Mouse (Mus musculus): Measurements from ENCODE around the gene Slc26a10. TPM values are rescaled to one million over a fixed set of nuclear protein-coding genes. Genes with fewer than 3 reads are reported as not detected.

The Slc26a10 gene
- total RNA-seq, 2 experiments from 2014 or later: 4.1 to 5.4 TPM

DNA sequence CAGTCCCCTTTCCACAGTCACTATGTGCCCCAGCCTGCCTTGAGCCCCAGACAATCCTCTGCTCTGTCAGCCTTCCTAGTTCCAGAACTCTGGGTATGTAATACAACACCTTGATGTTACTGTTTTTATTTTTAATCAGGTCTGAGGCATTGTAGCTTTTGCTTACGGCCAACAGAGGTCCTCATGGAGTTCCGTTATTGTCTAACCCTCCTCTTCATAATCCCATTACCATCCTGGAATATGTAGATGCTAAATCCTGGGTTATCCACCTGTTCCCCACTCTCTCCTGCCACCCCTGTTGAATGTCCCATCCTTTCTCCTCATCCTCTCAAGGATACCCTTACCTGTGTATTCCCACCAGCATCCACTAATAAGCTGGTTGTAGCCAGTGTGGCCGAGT, 4.2 kb downstream of the Slc26a10 start:
- Histone ChIP-seq H3K4me3 (no peak overlapping the region), H3K27ac (no peak overlapping the region)
- no peak for TF ChIP-seq CTCF (IDR thresholded peaks at IDR 0.05)
- intact Hi-C loops (cut with DNase I): loop anchor here (5.0 to 10.0 kb wide), 2 partner anchors 36 to 159 kb away; partner anchors contain the start of gene Pip4k2c
- DNase-seq: no peak

DNA sequence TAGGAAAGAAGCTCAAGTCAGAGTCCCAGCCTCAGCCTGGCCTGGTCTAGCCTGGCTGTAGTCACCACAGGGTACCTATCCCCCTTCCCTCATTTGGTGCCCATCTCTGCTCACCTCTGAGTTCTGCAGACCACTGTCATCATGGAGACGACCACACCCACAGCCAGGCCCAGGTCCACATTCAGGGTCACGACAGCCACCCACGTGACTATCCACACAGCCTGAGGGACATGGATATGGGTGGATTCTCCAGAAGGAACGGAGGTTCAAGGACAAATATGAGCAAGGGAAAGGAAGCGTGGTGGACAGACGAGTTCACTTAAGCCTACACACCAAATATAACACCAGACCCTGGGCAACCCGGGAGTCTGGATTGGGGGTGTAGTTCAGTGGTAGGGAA, 6.3 kb downstream of the Slc26a10 start:
- Histone ChIP-seq H3K4me3 (no peak overlapping the region), H3K27ac (no peak overlapping the region)
- intact Hi-C loops (cut with DNase I): loop anchor here (10.0 kb wide), 1 partner anchor 161 kb away; no protein-coding TSS in a partner anchor
- no peak for TF ChIP-seq CTCF (IDR thresholded peaks at IDR 0.05)
- no peak for DNase-seq

DNA sequence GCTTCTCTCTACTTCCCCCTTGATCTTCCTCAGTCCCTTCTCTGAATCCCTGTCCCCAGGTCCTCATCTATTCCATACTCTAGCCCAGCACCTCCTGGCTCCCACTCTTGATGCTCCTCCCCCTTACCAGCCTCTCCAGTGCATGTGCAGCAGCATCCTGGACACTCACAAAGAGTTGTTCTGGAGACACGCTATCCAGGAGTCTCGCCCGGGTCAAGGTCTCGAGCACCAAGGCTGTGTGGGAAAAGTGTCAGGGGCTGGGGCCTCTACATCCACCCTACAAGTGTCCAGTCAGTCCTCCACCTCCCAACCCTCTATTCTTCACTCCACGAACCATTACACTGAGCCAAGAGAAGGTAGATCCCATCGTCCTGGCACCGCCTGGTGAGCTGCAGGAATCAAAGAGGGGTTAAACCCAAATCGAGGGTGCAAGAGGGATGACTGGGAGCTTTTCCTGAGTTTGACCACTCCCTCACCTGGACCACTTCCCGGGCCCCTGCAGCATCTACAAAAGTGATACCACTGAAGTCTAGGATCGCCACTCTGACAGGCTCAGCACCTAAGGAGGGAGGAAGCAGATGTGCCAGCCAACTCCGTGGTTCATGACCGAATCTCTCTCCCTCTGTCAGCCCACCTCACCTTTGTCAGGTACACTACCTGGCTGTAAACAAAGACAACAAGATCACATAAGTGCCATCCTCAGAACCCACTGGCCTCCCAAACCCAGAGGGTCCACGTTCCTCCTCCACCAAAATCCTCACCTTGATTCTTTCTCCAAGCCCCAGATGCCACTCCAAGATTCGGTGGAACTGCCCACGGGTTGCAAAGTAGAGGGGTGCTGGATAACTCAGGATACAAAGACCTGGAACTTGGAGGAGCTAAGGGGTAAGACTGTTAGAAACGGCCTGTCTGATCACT, 7.0 kb downstream of the Slc26a10 start:
- TF ChIP-seq CTCF (IDR thresholded peaks at IDR 0.05): no peak
- intact Hi-C loops (cut with DNase I): loop anchor here (10.0 kb wide), 1 partner anchor 161 kb away; no protein-coding TSS in a partner anchor
- no peak for DNase-seq
- H3K27ac ChIP-seq: no peak overlapping the region
- no peak overlapping the region for H3K4me3 ChIP-seq

DNA sequence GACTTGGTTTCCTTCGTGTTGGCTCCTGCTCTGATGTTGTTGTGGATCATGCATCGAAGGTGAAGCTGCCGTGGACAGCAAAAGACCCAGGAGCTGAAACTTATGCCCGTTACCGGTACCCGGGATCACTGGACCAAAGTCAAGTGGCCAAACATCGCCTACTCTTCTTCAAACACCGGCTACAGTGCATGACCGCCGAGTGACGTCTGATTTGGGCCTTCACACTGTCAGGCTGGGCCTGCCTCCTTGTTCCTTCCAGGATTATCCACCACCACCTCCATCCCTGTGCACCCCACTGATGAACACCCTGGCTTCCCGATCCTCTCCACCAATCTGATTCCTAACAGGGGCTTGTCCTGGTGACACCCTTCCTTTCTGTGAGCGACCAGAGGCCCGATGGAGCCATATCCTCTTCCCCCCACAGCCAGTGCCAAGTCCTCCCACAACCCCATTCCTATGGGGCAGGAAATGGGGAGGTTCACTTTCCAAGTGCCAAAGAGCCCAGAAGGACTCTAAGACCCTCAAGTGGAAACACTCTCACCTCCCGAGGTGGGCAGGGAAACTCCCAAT, 8.7 kb downstream of the Slc26a10 start:
- TF ChIP-seq CTCF (IDR thresholded peaks at IDR 0.05): no peak
- intact Hi-C loops (cut with DNase I): loop anchor here (10.0 kb wide), 1 partner anchor 163 kb away; no protein-coding TSS in a partner anchor
- DNase-seq: no peak
- Histone ChIP-seq H3K27ac (no peak overlapping the region), H3K4me3 (no peak overlapping the region)

DNA sequence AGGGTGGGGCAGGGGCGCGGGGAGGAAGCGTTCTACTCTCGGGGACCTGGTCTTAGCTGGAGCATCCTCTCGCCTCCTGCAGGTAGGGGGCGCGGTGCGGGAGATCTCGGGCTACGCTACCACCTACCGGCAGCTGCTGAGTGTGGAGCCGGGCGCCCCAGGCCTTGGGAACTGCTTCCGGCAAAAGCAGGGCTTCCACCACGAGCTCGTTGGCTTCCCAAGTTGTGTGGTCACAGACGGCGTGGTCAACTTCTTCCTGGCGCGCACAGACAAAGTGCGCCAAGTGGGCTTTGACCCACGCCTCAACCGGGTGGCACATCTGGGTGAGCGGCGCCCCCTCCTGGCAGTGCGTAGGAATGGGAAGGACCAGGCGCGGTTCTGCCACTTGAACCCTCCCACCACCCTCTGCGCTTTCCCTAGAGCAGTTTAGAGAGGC, 9.6 kb downstream of the Slc26a10 start:
- DNase-seq: peak; percentile 75
- intact Hi-C loops (cut with DNase I): loop anchor here (10.0 kb wide), 1 partner anchor 164 kb away; no protein-coding TSS in a partner anchor
- H3K4me3 ChIP-seq: peak overlapping the region; percentile 70
- H3K27ac ChIP-seq: no peak overlapping the region
- peak; percentile 78 for TF ChIP-seq CTCF (IDR thresholded peaks at IDR 0.05)

DNA sequence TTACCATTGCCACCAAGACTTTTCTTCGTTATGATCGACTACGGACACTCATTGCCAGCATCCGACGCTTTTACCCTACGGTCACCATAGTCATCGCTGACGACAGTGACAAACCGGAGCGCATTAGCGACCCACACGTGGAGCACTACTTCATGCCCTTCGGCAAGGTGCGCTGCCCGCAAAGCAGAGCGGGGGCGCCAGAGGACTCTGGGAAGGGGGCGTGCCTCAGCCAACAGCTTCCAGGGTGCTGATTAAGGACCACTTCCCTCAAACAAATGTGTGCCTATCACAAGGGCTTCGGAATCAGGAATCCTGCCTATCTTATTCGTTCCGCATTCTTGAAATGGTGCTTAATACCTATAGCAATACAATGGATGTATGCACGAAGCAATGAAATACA, 10.4 kb downstream of the Slc26a10 start:
- DNase-seq: no peak
- no peak overlapping the region for H3K27ac ChIP-seq
- intact Hi-C loops (cut with DNase I): loop anchor here (10.0 kb wide), 1 partner anchor 165 kb away; no protein-coding TSS in a partner anchor
- H3K4me3 ChIP-seq: peak overlapping the region; percentile 70; the same call in 1 of the 2 replicates
- peak; percentile 27; the same call in 1 of the 2 replicates for TF ChIP-seq CTCF (IDR thresholded peaks at IDR 0.05)

DNA sequence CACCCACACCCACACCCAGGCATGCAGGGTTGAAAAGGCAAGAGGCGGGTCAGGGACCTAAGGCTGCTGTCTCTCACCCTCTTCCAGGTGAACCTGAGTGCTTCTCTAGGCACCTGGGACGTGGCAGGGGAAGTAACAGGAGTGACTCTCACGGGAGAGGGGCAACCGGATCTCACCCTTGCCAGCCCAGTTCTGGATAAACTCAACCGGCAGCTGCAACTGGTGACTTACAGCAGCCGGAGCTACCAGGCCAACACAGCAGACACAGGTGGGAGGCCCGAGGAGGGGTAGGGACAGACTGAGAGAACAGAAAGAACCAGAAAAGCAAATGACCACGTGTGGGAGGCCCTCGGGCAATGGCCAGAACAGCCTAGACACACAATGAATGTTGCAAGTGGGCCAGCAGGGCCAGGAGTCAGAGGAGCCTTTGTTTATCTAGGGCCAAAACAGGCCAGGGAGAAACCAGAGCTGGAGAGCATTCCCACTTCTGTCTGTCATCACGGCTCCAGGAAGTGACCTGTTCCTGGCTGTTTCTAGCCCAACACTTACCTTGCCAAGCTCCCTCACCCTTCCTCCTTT, 12.7 kb downstream of the Slc26a10 start:
- H3K4me3 ChIP-seq: no peak overlapping the region
- no peak for TF ChIP-seq CTCF (IDR thresholded peaks at IDR 0.05)
- no peak overlapping the region for H3K27ac ChIP-seq
- intact Hi-C loops (cut with DNase I): loop anchor here (5.0 kb wide), 1 partner anchor 45 kb away; the partner anchor contains the start of gene Os9
- DNase-seq: no peak

DNA sequence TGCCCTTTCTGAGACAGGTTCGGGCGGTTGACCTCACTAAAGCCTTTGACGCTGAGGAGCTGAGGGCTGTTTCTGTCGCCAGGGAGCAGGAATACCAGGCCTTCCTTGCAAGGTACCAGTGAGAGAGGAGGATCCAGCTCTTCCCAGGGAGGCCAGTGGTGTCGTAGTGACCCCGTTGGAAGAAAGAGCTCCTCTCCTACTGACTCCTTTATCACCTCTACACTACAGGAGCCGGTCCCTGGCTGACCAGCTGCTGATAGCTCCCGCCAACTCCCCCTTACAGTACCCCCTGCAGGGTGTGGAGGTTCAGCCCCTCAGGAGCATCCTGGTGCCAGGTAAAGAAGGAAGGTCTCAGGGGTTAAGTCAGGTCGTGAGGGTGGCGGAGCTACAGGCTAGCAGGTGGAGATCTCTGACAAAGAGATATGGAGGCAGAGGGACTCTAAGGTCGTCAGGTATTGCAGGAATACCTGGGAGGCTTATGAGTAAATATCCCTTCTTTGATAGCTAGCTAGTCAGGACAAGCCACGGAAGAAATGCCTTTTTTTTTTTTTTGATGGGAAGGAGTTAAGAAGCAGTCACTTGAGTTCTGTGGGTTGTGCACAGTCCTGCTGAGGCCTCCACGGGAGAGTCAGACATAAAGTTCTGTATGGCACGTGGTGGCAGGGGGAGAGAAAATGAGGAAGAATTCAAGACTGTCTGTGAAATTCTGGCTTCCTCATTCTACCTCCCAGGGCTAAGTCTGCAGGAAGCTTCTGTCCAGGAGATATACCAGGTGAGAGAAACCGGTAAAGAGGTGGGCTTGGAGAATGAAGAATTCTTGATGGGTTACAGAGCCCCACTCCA, 13.5 kb downstream of the Slc26a10 start:
- peak overlapping the region; percentile 82; the same call in 1 of the 2 replicates for H3K4me3 ChIP-seq
- H3K27ac ChIP-seq: no peak overlapping the region
- intact Hi-C loops (cut with DNase I): loop anchor here (5.0 kb wide), 1 partner anchor 45 kb away; the partner anchor contains the start of gene Os9
- no peak for DNase-seq
- TF ChIP-seq CTCF (IDR thresholded peaks at IDR 0.05): no peak

DNA sequence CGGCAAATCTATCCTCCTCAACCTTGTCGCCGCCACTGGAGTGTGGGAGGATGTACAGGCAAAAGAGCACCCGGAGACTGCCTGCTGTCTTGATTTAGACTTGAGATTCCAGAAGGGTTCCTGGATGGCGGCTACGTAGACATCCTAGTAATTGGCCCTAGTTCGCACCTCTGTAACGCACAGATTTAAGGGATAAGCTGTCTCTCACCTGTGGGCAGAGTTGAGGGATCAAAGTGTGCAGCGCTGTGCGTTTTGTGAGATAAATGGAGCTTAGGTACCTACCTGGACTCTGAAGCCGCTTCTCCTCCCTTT, 14.1 kb downstream of the Slc26a10 start:
- no peak for TF ChIP-seq CTCF (IDR thresholded peaks at IDR 0.05)
- no peak for DNase-seq
- Histone ChIP-seq H3K27ac (peak overlapping the region; percentile 75; the same call in 1 of the 2 replicates), H3K4me3 (peak overlapping the region; percentile 82)
- intact Hi-C loops (cut with DNase I): loop anchor here (5.0 kb wide), 1 partner anchor 44 kb away; the partner anchor contains the start of gene Os9

DNA sequence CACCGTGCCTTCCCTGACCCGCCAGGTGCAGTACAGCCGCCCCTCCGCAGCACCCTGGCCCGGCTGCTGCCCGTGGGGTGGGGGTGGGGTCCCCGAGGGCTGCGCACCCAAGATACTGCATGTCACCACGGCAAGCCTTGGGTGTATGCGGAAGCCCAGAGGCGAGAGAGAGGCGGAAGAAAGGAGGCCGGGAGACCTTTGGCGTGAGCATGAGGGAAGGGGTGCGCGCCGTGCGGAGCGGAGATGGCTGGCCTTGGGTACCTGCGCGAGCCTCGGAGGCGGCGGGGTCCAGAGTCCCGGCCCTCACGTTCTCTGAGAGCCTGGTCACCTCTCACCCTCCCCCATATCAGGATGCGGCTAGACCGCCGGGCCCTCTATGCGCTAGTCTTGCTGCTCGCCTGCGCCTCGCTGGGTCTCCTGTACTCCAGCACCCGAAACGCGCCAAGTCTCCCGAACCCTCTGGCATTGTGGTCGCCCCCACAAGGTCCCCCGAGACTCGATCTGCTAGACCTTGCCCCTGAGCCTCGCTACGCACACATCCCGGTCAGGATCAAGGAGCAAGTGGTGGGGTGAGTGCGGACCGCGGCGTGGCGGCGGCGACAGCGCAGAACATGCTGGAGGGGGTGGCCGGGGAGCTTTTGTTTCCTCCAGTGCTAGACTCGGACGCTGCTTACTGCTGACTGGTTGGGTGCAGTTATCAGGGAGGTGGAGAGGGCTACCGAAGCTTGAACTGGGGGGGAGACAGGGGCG, 14.6 kb downstream of the Slc26a10 start:
- peak; percentile 33 for DNase-seq
- no peak for TF ChIP-seq CTCF (IDR thresholded peaks at IDR 0.05)
- intact Hi-C loops (cut with DNase I): loop anchor here (5.0 kb wide), 1 partner anchor 44 kb away; the partner anchor contains the start of gene Os9
- Histone ChIP-seq H3K4me3 (peak overlapping the region; percentile 82), H3K27ac (peak overlapping the region; percentile 75)

DNA sequence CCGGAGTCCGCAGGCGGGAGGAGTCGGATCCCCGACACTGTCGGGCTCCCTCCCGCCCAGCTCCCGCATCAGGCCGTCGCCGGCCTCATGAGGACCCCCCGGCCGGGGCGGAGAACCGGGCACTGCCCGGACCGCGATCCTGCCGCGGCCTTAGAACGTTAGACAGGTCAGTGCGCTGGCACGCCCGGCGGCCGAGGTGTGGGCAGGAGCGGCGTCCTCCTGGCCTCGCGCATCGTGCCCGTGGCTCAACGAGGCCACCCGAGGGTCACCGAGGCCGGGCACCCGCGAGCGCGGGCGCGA, 15.1 kb downstream of the Slc26a10 start:
- intact Hi-C loops (cut with DNase I): loop anchor here (5.0 kb wide), 1 partner anchor 43 kb away; the partner anchor contains the start of gene Os9
- DNase-seq: no peak
- TF ChIP-seq CTCF (IDR thresholded peaks at IDR 0.05): no peak

More for the DNA sequence above, 15.1 kb downstream of the Slc26a10 start:
- peak overlapping the region; percentile 82 for H3K4me3 ChIP-seq
- H3K27ac ChIP-seq: peak overlapping the region; percentile 75
